Mouse (Mus musculus) small intestine, adult 2 months (tissue): ENCODE results near the gene Synpo2.

ENCODE experiments used
- CTCF ChIP-seq: fragments of 200-500 bp; IDR thresholded peaks from 2 replicates; pipeline ENCODE4 v1.5.1; 2012; ENCODE audit warnings: low read depth, mild to moderate bottlenecking, control low read depth, inconsistent platforms, low read length, moderate library complexity, mixed read lengths; ENCODE audit not compliant: insufficient replicate concordance, insufficient read length; ENCODE audit errors: extremely low read depth
- POLR2A ChIP-seq: fragments of 200-500 bp; IDR thresholded peaks from 2 replicates; pipeline ENCODE4 v1.6.1; 2012; ENCODE audit warnings: low read depth, mild to moderate bottlenecking, control low read depth, inconsistent platforms, low read length, moderate library complexity

DNA sequence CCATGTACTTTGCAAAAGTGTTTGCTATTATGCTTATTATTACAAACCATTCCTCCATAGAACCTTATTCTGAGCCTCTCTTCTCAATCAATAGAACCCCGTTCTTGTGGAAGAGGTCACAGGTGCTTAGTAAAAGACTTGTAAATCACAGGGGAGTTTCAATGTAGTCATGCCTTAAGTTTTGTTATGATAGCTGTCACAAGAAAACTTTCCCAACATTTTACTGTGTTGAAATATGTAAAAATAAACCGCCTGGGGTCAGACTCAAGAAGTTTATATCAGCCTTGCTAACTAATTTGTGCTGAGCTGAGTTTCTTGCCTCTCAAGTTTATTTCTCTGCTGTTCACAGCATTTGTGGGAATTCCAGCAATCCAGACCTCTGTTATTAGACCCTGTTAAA is 103.8 kb downstream of the Synpo2 start:
- no peak for TF ChIP-seq CTCF
- no peak for TF ChIP-seq POLR2A
